Mouse (Mus musculus) embryo, embryonic 10 days (tissue): ENCODE results near the gene Nckap5.

Experiments used
- DNase-seq: peaks from one replicate; pipeline ENCODE4 v3.0.0-alpha.2; 2015; ENCODE audit warnings: low spot score

The Nckap5 gene

GRCm38 (mm10) chr1:125910211-125910870 lies 920.3 kb downstream of the Nckap5 start:
- peak; percentile 73 for DNase-seq

- no peak for DNase-seq
These were observed 937.4 kb downstream of the Nckap5 start for GRCm38 (mm10) chr1:125893158-125893557.

GRCm38 (mm10) chr1:125870056-125870455 lies 960.5 kb downstream of the Nckap5 start:
- DNase-seq, result no peak
